Mouse (Mus musculus): ENCODE data around the gene Prkcq.

DNA sequence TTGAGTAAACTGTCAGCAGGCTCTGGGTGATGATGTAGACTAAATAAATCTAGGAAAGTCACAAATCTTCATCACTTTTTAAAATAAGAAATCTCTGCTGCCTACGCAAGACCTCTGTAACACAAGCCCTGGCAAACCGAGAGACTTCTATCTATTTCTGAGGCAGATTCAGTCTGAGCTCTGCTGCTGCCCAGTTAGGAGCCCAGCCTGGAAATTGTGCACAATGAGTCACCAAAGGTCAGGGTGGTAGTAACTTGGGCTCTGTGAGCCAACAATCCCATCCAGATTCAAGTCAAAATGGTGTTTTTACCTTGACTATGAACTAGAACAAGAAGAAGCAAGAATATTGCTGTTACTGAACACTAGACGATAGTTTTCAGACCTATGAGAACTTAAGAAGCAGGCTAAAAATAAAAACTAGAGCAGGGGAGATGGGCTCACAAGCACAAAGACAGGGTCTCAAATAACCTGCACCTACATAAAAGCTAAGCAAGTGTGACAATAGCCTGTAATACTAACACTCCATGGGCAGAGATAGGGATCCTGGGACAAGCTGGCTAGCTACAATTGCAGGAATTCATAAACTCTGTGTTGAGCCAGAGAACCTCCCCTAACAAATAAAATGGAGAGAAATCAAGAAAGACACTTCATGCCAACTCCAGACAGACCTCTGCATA is 53.0 kb downstream of the Prkcq start:
- no peak for TF ChIP-seq GATA1 (IDR thresholded peaks at IDR 0.05; ENCODE audit: borderline replicate concordance, low read length)
- TF ChIP-seq FLI1 (IDR thresholded peaks at IDR 0.05; ENCODE audit: low read length): no peak

Measured in megakaryocyte, embryonic 14.5 days (primary cell).